Mouse (Mus musculus): ENCODE results near the gene Fyb. TPM values are rescaled to one million over a fixed set of nuclear protein-coding genes. Genes with fewer than 3 reads are reported as not detected.
"Not testable (repeated sequence)": the region's sequence is repeated elsewhere in the genome, so short reads cannot be mapped to it uniquely, and the experiment has no call there.

Fyb gene
- polyA plus RNA-seq, 1 experiment from 2014 or later: 11.8 TPM

DNA sequence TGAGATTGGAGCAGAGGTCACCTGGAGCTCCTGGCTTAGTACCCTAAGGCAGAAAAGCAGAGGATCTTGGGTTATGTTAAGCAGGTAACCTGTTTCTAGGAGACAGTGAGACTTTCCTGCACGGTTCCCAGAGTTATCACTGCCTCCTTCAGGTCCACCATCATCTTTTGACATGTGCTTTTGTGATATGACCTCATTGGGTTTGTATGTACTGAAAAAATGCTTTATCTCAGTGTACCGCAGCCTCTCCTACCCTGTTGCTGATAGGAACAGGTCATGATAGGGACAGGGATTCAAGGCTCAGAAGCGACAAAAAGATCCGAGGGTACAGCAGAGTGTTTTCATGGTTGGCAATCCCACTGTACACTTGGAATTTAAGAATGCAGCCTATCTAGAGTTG is 62.0 kb downstream of the Fyb start:
- no peak for ATAC-seq (ENCODE audit: insufficient read depth, low FRiP score, low read depth)
- H3K4me1 ChIP-seq: no peaks in the 10 kb centered on the region
- WGBS: 73% methylated on average over 4 of the region's 4 CpGs
- H3K9ac ChIP-seq: no peak overlapping the region
- H3K36me3 ChIP-seq: no peaks in the 10 kb centered on the region
- no peak overlapping the region for H3K4me3 ChIP-seq (replicated peaks)
- no peak overlapping the region for H3K4me2 ChIP-seq
- no peaks in the 10 kb centered on the region for H3K27me3 ChIP-seq (replicated peaks)
- no peaks in the 10 kb centered on the region for H3K9me3 ChIP-seq
- H3K27ac ChIP-seq: no peak overlapping the region

DNA sequence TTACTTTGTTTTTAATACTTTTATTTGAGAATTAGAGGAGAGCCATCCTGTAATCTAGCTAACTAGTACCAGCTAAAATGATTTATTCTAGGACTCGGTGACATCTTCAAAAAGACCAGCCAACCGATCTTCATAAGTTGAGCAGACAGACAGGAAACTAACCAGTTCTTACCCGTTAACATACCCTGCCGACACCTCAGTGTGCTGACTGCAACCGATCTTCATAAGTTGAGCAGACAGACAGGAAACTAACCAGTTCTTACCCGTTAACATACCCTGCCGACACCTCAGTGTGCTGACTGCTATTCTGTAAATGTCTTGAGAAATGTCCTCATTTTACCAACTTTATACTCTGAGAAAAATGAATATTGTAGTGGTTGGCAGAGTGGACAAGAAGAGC is 63.7 kb downstream of the Fyb start:
- H3K9ac ChIP-seq; H3K4me1 ChIP-seq; H3K4me3 ChIP-seq (replicated peaks); H3K36me3 ChIP-seq; ATAC-seq (ENCODE audit: insufficient read depth, low FRiP score, low read depth); H3K27ac ChIP-seq; H3K27me3 ChIP-seq (replicated peaks); H3K9me3 ChIP-seq; H3K4me2 ChIP-seq: not testable (repeated sequence)
- WGBS: 83% methylated on average over 7 of the region's 7 CpGs

DNA sequence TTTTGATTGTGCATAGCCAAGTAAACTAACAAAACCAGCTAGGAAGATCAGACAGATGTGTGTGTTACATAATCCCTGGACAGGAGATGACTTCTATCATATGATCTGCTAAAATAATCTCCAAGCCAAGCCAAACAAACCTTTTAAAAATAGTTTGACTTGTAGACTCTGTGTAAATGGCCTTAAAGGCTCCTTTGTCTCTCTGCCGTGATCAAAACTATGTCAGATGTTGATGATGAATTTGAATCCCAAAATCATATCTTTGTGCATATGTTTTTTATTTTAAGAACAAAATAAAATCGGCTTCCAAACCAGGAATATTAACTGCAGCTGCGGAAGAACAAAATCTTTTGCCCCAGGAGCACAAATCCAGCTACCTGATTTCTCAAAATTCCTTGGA is 64.9 kb downstream of the Fyb start:
- Histone ChIP-seq H3K9me3 (no peaks in the 10 kb centered on the region), H3K9ac (no peak overlapping the region), H3K4me3 (replicated peaks) (no peak overlapping the region), H3K36me3 (no peaks in the 10 kb centered on the region), H3K4me2 (no peak overlapping the region), H3K4me1 (no peaks in the 10 kb centered on the region), H3K27me3 (replicated peaks) (no peaks in the 10 kb centered on the region), H3K27ac (no peak overlapping the region)
- ATAC-seq (ENCODE audit: insufficient read depth, low FRiP score, low read depth): no peak
- WGBS: 78% methylated on average over 3 of the region's 3 CpGs

DNA sequence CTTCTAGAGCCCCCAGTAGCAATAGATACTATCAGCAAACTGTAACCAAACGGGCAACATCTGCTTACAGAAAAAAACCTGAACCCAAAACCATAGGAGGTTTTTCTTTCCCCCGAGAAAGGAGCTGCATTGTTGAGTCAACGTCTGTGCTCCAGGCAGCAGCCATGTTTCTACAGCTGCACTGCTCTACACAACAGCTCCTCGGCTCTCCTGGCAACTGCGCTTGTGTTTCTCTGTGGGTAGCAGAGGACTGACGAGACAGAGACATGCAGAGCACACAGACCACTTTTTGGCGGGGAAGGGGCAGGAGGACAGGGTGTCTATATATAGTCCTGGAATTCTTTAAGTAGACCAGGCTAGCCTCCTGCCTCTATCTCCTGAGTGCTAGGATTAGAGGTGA is 65.5 kb downstream of the Fyb start:
- Histone ChIP-seq H3K4me1 (no peaks in the 10 kb centered on the region), H3K9ac (no peak overlapping the region), H3K4me3 (replicated peaks) (no peak overlapping the region), H3K27me3 (replicated peaks) (no peaks in the 10 kb centered on the region), H3K27ac (no peak overlapping the region), H3K4me2 (no peak overlapping the region), H3K36me3 (no peaks in the 10 kb centered on the region), H3K9me3 (no peaks in the 10 kb centered on the region)
- WGBS: 67% methylated on average over 7 of the region's 7 CpGs
- no peak for ATAC-seq (ENCODE audit: insufficient read depth, low FRiP score, low read depth)

DNA sequence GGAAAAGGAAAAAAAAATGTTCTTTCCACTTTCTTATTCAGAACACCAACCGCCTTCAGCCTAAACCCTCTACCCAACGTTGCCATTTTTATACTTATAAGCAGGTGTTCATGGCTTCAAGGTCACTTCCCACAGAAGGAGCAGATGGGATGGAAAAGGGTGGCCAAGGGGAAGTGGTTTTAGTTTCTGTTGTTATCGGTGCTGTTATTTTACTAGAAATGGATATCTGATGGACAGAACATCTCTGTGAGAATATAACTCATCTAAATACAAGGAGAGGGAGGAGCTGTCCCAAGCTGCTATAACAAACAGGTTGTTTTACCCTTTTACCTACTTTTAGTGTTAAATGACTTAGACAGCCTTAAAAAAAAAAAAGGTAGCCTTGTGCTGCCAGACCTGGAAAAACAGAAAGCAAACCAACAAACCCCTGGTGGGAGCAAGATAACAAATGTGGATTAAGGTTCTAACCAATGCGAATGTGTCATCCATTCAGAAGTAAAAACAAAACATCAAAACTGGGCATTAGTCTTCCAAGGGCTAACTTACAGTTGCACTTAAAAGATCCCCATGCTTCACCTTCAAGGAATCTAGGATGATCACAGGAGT is 68.3 kb downstream of the Fyb start:
- 88% methylated on average over 4 of the region's 4 CpGs for WGBS
- no peak overlapping the region for H3K27ac ChIP-seq
- ATAC-seq (ENCODE audit: insufficient read depth, low FRiP score, low read depth): no peak
- no peaks in the 10 kb centered on the region for H3K4me1 ChIP-seq
- H3K4me2 ChIP-seq: no peak overlapping the region
- H3K9ac ChIP-seq: no peak overlapping the region
- H3K9me3 ChIP-seq: no peaks in the 10 kb centered on the region
- no peak overlapping the region for H3K4me3 ChIP-seq (replicated peaks)
- H3K36me3 ChIP-seq: no peaks in the 10 kb centered on the region
- no peaks in the 10 kb centered on the region for H3K27me3 ChIP-seq (replicated peaks)

DNA sequence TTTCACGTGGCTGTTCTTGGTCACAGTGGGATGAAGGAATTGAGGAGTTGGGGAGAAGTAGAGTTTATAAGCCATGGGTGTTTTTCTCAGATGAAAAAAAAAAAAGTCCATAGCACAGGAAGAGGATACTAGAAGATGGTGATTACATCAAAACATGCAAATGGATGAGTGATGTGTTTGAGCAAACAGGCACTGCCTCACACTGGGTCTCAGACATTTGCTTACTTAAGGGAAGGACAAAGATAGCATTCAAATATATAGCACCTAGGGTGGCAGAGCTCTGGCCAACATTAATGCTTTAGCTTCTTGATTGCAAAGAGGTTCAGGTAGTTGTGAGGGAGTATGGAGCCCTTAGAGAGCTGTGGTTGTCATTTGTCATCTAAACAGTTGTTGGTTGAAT is 68.9 kb downstream of the Fyb start:
- ATAC-seq (ENCODE audit: insufficient read depth, low FRiP score, low read depth): no peak
- no peak overlapping the region for H3K27ac ChIP-seq
- no peak overlapping the region for H3K4me3 ChIP-seq (replicated peaks)
- H3K9me3 ChIP-seq: no peaks in the 10 kb centered on the region
- no peaks in the 10 kb centered on the region for H3K4me1 ChIP-seq
- no peak overlapping the region for H3K4me2 ChIP-seq
- H3K36me3 ChIP-seq: no peaks in the 10 kb centered on the region
- no peaks in the 10 kb centered on the region for H3K27me3 ChIP-seq (replicated peaks)
- H3K9ac ChIP-seq: no peak overlapping the region
- 27% methylated on average over 1 of the region's 1 CpGs for WGBS

DNA sequence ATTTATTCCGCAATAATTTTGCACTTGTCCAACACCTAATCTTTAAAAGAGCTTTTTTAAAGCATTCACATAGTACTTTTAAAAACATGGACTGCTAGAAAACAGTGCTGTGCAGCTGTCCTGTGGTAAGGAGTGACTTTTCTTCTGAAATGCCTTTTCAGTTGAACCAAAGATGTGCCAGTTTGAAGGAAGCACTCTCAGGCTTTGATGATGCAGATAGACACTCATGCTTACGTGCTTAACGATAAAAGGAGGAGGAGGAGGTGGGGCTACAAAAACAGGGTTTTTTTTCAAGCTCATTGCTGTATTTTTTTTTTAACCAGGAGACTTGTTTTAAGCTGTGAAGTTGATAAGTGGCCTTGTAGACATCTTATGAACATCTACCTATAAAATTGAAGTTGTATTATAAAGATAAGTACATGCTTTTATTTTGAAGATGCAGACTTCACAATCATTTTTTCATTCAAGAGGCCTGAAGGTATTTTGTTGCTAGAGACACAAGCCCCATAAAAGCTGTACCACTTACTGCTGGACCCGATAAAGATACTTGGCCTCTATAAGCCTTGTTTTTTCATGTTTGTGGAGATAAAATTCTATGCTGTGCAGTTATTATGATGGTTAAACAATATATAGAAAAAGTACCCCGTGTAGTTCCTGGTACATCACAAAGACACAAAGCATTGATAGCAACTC is 70.1 kb downstream of the Fyb start:
- no peaks in the 10 kb centered on the region for H3K4me1 ChIP-seq
- H3K4me2 ChIP-seq: no peak overlapping the region
- no peaks in the 10 kb centered on the region for H3K36me3 ChIP-seq
- H3K27me3 ChIP-seq (replicated peaks): no peaks in the 10 kb centered on the region
- no peaks in the 10 kb centered on the region for H3K9me3 ChIP-seq
- no peak overlapping the region for H3K4me3 ChIP-seq (replicated peaks)
- H3K27ac ChIP-seq: no peak overlapping the region
- ATAC-seq (ENCODE audit: insufficient read depth, low FRiP score, low read depth): no peak
- 78% methylated on average over 5 of the region's 5 CpGs for WGBS
- no peak overlapping the region for H3K9ac ChIP-seq

DNA sequence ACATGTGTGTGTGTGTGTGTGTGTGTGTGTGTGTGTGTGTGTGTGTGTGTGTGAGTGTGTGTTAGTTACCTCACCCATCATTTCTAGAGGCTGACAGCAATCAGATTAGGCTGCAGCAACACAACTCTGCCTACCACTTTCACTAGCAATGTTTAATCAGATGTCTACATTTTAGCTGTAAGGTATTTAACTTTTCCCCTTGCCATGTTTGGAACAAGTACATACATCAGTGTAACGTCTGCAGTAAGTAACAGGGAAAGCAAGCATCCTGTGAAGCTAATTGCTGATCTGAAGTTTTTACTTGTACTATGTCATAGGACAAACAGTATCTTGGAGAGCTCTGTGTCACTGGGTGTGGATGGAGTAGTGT is 70.6 kb downstream of the Fyb start:
- 45% methylated on average over 1 of the region's 1 CpGs for WGBS

DNA sequence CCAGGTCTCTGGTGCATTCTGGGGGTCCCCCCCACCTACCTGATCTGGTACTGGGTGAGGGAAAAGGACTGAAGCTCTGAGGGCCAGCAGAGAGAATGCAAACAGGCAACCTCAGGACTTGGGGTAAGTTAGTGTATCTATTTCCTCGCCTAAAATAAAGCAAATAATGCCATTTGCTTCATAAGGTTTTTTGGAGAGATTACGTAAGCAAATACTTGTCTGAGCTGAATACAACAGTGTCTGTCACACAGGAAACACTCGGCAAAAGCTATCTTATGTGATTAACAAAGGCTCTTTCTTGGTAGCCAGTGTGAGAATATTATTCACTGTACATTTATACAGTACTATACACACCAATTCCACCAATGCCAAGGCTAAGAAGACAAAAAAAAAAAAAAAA is 76.0 kb downstream of the Fyb start:
- H3K4me2 ChIP-seq: no peak overlapping the region
- no peaks in the 10 kb centered on the region for H3K9me3 ChIP-seq
- no peaks in the 10 kb centered on the region for H3K36me3 ChIP-seq
- no peak overlapping the region for H3K27ac ChIP-seq
- WGBS: 62% methylated on average over 3 of the region's 3 CpGs
- H3K27me3 ChIP-seq (replicated peaks): no peaks in the 10 kb centered on the region
- no peak overlapping the region for H3K9ac ChIP-seq
- no peaks in the 10 kb centered on the region for H3K4me1 ChIP-seq
- ATAC-seq (ENCODE audit: insufficient read depth, low FRiP score, low read depth): no peak
- no peak overlapping the region for H3K4me3 ChIP-seq (replicated peaks)

More for the DNA sequence above, 70.6 kb downstream of the Fyb start:
- ATAC-seq (ENCODE audit: insufficient read depth, low FRiP score, low read depth): no peak
- no peak overlapping the region for H3K4me2 ChIP-seq
- no peak overlapping the region for H3K4me3 ChIP-seq (replicated peaks)
- H3K27ac ChIP-seq: no peak overlapping the region
- H3K27me3 ChIP-seq (replicated peaks): no peaks in the 10 kb centered on the region
- no peak overlapping the region for H3K9ac ChIP-seq
- H3K36me3 ChIP-seq: no peaks in the 10 kb centered on the region
- H3K9me3 ChIP-seq: no peaks in the 10 kb centered on the region
- H3K4me1 ChIP-seq: no peaks in the 10 kb centered on the region

DNA sequence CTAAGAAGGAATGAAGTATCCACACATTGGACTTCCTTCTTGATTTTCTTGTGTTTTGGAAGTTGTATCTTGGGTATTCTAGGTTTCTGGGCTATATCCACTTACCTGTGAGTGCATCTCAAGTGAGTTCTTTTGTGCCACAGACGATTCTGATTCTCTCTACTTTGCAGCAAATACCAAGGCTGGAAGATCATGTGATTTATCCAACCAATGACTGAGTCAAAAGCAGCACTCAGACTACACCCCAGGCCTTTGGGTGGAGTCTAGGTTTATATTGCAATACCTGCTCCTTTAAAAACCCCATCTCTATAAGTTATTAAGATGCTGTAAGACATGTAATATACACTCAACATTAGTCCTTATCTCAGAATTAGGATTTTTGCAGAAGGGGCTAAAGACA is 77.7 kb downstream of the Fyb start:
- Histone ChIP-seq H3K4me1 (no peaks in the 10 kb centered on the region), H3K27me3 (replicated peaks) (no peaks in the 10 kb centered on the region), H3K4me3 (replicated peaks) (no peak overlapping the region), H3K9ac (no peak overlapping the region), H3K27ac (no peak overlapping the region), H3K9me3 (no peaks in the 10 kb centered on the region), H3K4me2 (no peak overlapping the region), H3K36me3 (no peaks in the 10 kb centered on the region)
- no peak for ATAC-seq (ENCODE audit: insufficient read depth, low FRiP score, low read depth)
- WGBS: 81% methylated on average over 1 of the region's 1 CpGs

DNA sequence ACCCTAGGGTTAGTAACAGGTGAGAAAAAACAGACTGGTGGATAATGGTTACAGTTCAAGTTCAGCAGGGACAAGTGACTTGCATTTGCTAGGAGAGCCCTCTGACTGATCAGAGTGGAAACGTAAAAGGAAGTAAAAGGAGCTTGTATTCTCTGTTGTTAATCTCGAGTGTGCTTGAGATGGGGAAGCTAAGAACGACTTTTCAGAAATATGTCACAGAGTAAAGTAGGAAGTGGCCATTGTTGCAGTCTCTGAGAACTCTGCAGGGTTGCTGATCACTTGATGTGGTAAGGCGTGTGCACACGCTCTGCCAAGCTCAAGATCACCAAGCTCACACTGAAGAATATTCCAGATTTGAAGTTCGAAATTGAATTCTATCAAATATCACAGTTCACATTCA is 78.7 kb downstream of the Fyb start:
- Histone ChIP-seq H3K27me3 (replicated peaks) (no peaks in the 10 kb centered on the region), H3K36me3 (no peaks in the 10 kb centered on the region), H3K4me2 (no peak overlapping the region), H3K4me1 (no peaks in the 10 kb centered on the region), H3K4me3 (replicated peaks) (no peak overlapping the region), H3K27ac (no peak overlapping the region), H3K9ac (no peak overlapping the region), H3K9me3 (no peaks in the 10 kb centered on the region)
- ATAC-seq (ENCODE audit: insufficient read depth, low FRiP score, low read depth): no peak
- WGBS: 76% methylated on average over 6 of the region's 6 CpGs

DNA sequence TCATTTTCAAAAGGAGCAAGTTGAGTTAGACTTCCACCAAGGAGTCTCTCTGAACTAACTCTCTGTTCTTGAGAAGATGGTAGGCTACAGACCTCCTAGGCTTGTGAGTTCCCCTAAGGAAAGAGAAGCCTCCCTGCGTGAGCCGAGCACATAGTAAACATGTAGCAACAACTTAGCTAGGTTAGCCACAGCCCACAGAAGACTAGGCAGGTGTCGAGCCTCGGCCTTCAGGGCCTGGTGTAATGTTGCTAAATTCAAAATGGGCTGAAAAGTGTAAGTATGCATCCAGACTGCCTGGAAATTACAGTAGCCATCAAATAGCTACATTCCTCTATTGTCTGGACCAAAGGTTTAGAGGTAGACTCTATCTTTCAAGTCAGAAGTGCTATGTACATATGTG is 79.3 kb downstream of the Fyb start:
- WGBS: 73% methylated on average over 4 of the region's 4 CpGs
- Histone ChIP-seq H3K9me3 (no peaks in the 10 kb centered on the region), H3K27ac (no peak overlapping the region), H3K27me3 (replicated peaks) (no peaks in the 10 kb centered on the region), H3K4me3 (replicated peaks) (no peak overlapping the region), H3K36me3 (no peaks in the 10 kb centered on the region), H3K9ac (no peak overlapping the region), H3K4me2 (no peak overlapping the region), H3K4me1 (no peaks in the 10 kb centered on the region)
- ATAC-seq (ENCODE audit: insufficient read depth, low FRiP score, low read depth): no peak

DNA sequence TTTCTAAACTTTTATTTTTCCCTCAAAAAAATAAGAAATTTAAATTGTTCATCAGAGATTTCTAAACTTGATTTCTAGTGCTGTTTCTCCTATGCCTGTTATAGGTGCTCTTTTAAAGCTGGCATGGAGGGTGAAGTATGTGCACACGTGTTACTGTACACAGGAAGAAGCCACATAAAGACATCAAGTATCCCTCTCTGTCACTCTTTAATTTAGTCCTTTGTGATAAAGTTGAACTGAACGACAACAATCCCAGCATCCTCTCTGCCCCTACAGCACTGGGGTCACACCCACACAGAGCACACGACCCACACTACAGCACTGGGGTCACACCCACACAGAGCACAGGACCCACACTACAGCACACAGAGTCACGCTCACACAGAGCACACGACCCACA is 88.0 kb downstream of the Fyb start:
- Histone ChIP-seq H3K4me1 (no peaks in the 10 kb centered on the region), H3K27ac (no peak overlapping the region), H3K36me3 (no peaks in the 10 kb centered on the region), H3K4me3 (replicated peaks) (no peak overlapping the region), H3K9me3 (no peaks in the 10 kb centered on the region), H3K9ac (no peak overlapping the region), H3K4me2 (no peak overlapping the region), H3K27me3 (replicated peaks) (no peaks in the 10 kb centered on the region)
- no peak for ATAC-seq (ENCODE audit: insufficient read depth, low FRiP score, low read depth)
- 71% methylated on average over 5 of the region's 5 CpGs for WGBS
